10 mouse cellular contexts compared by ENCODE assay signal in genomic region chr10:69909856-69910255, GRCm38 (mm10).
DNase-seq lines count a peak whose midpoint lies in the region; ATAC-seq and TF ChIP-seq lines count a peak whose summit lies in the region.
"Had no signal": no experiment of that assay in that cellular context is flagged by ENCODE, and none has a peak within 500 bp of the region (broad histone marks: within the 10 kb centered on the region; RNA-seq: fewer than 3 reads in every experiment).

No protein-coding gene starts in this region.

- H3K4me1 ChIP-seq in heart, embryonic 11.5 days (ENCODE audit: control insufficient read depth, insufficient read depth, low read length) = peaks cover 10% of the 10 kb centered on the region; the same call in 1 of the 2 replicates
- H3K4me1 ChIP-seq in lung, embryonic 14.5 days (ENCODE audit: insufficient read depth) = no peaks in the 10 kb centered on the region
- H3K4me1 ChIP-seq in erythroblast, embryonic 14.5 days (ENCODE audit: control insufficient read depth) = peaks cover 68% of the 10 kb centered on the region
- peaks cover 41% of the 10 kb centered on the region for H3K4me1 ChIP-seq in liver, embryonic 16.5 days (ENCODE audit: control insufficient read depth, low read depth, low read length)

- no peak overlapping the region for H3K9ac ChIP-seq in heart, embryonic 11.5 days (ENCODE audit: low read depth, low read length)
- no peak overlapping the region for H3K9ac ChIP-seq in lung, embryonic 14.5 days
- peak overlapping the region; percentile 66 for H3K9ac ChIP-seq in liver, embryonic 16.5 days (ENCODE audit: low read depth, low read length)

- no peaks in the 10 kb centered on the region for H3K9me3 ChIP-seq in heart, embryonic 11.5 days (replicated peaks; ENCODE audit: control insufficient read depth, low read length)
- no peaks in the 10 kb centered on the region for H3K9me3 ChIP-seq in lung, embryonic 14.5 days (ENCODE audit: low read depth, low read length)
- peaks cover 3% of the 10 kb centered on the region; the same call in 1 of the 2 replicates for H3K9me3 ChIP-seq in erythroblast, embryonic 14.5 days (ENCODE audit: control insufficient read depth, low read length)
- H3K9me3 ChIP-seq in liver, embryonic 16.5 days (replicated peaks; ENCODE audit: control insufficient read depth, low read length) = no peaks in the 10 kb centered on the region

- 64% methylated on average over 4 of the region's 4 CpGs for WGBS in heart, embryonic 11.5 days (ENCODE audit: insufficient replicate concordance)
- WGBS in lung, embryonic 14.5 days = 69% methylated on average over 4 of the region's 4 CpGs
- 52% methylated on average over 4 of the region's 4 CpGs for WGBS in liver, embryonic 16.5 days (ENCODE audit: insufficient replicate concordance)

- intact Hi-C loops in heart, postnatal 10 days (cut with DNase I) = loop anchor here (5.0 kb wide), 1 partner anchor 52 kb away; no protein-coding TSS in a partner anchor

- DNase-seq in heart, postnatal 10 days = no peak
- DNase-seq in lung, embryonic 14.5 days = no peak
- no peak for DNase-seq in lung, postnatal 25 days (ENCODE audit: low spot score)
- no peak for DNase-seq in adrenal gland, postnatal 10 days
- no peak for DNase-seq in embryo, embryonic 10 days (ENCODE audit: low spot score)
- DNase-seq: thymus, postnatal 14 days had no signal

- no peaks in the 10 kb centered on the region for H3K36me3 ChIP-seq in heart, embryonic 11.5 days (ENCODE audit: control insufficient read depth, insufficient read depth, low read length)
- H3K36me3 ChIP-seq in lung, embryonic 14.5 days (ENCODE audit: insufficient read depth) = no peaks in the 10 kb centered on the region
- H3K36me3 ChIP-seq in erythroblast, embryonic 14.5 days (ENCODE audit: control insufficient read depth) = peaks cover 3% of the 10 kb centered on the region; the same call in 1 of the 2 replicates
- no peaks in the 10 kb centered on the region for H3K36me3 ChIP-seq in liver, embryonic 16.5 days (ENCODE audit: control insufficient read depth, insufficient read depth)

- no peak overlapping the region for H3K4me3 ChIP-seq in heart, embryonic 11.5 days (ENCODE audit: low read depth, low read length)
- H3K4me3 ChIP-seq in lung, embryonic 14.5 days (ENCODE audit: low read depth, low read length) = no peak overlapping the region
- peak overlapping the region; percentile 48 for H3K4me3 ChIP-seq in erythroblast, embryonic 14.5 days (replicated peaks)
- H3K4me3 ChIP-seq in liver, embryonic 16.5 days (ENCODE audit: low read depth, low read length) = peak overlapping the region; percentile 41

- ATAC-seq in heart, embryonic 11.5 days (replicated peaks; ENCODE audit: insufficient number of reproducible peaks, low FRiP score, low TSS enrichment) = no peak
- peak; percentile 60 for ATAC-seq in lung, embryonic 14.5 days (ENCODE audit: insufficient read depth)
- peak; percentile 24 for ATAC-seq in liver, embryonic 16.5 days (ENCODE audit: low read depth)
- ATAC-seq: forebrain, embryonic 16.5 days had no signal

- no peaks in the 10 kb centered on the region for H3K27me3 ChIP-seq in heart, embryonic 11.5 days (ENCODE audit: control insufficient read depth, insufficient read depth, low read length)
- no peaks in the 10 kb centered on the region for H3K27me3 ChIP-seq in lung, embryonic 14.5 days (ENCODE audit: insufficient read depth, low read length)
- peaks cover 22% of the 10 kb centered on the region for H3K27me3 ChIP-seq in erythroblast, embryonic 14.5 days (ENCODE audit: control insufficient read depth)
- H3K27me3 ChIP-seq in liver, embryonic 16.5 days (ENCODE audit: control insufficient read depth, insufficient read depth, low read depth, low read length) = no peaks in the 10 kb centered on the region; the same call in 1 of the 2 replicates

- peak overlapping the region; percentile 79 for H3K27ac ChIP-seq in heart, embryonic 11.5 days (ENCODE audit: low read depth, low read length)
- peak overlapping the region; percentile 21; the same call in 1 of the 2 replicates for H3K27ac ChIP-seq in lung, embryonic 14.5 days (ENCODE audit: low read depth)
- H3K27ac ChIP-seq in liver, embryonic 16.5 days (ENCODE audit: low read length) = peak overlapping the region; percentile 98

- H3K4me2 ChIP-seq in heart, embryonic 11.5 days = peak overlapping the region; percentile 37
- no peak overlapping the region for H3K4me2 ChIP-seq in lung, embryonic 14.5 days
- H3K4me2 ChIP-seq in liver, embryonic 16.5 days (ENCODE audit: low read depth, low read length) = peak overlapping the region; percentile 67

- TF ChIP-seq CTCF in lung, embryonic 14.5 days (IDR thresholded peaks at IDR 0.05; ENCODE audit: low read depth) = no peak

Comparison
In these comparisons a context has a peak if more than half of its experiments do, and no peak if none do; other contexts are left out.
1. H3K27ac ChIP-seq: peak in every context shown above with its lines; median percentile 98 in liver, embryonic 16.5 days; 79 in heart, embryonic 11.5 days; 21 in lung, embryonic 14.5 days.
2. H3K4me3 ChIP-seq: peak in erythroblast, embryonic 14.5 days (single experiment) and liver, embryonic 16.5 days (single experiment); none in heart, embryonic 11.5 days (single experiment) and lung, embryonic 14.5 days (single experiment).